Mouse (Mus musculus) lung, postnatal 0 days (tissue): ENCODE data around the gene Tlr8.

Experiments
- CTCF ChIP-seq: IDR thresholded peaks from 2 replicates; pipeline ENCODE4 v1.5.1; 2016; ENCODE audit warnings: antibody characterized with exemption, mild to moderate bottlenecking
- EP300 ChIP-seq: IDR thresholded peaks from 2 replicates; pipeline ENCODE4 v1.6.1; 2016; ENCODE audit warnings: antibody characterized with exemption, mild to moderate bottlenecking, control low read depth

DNA sequence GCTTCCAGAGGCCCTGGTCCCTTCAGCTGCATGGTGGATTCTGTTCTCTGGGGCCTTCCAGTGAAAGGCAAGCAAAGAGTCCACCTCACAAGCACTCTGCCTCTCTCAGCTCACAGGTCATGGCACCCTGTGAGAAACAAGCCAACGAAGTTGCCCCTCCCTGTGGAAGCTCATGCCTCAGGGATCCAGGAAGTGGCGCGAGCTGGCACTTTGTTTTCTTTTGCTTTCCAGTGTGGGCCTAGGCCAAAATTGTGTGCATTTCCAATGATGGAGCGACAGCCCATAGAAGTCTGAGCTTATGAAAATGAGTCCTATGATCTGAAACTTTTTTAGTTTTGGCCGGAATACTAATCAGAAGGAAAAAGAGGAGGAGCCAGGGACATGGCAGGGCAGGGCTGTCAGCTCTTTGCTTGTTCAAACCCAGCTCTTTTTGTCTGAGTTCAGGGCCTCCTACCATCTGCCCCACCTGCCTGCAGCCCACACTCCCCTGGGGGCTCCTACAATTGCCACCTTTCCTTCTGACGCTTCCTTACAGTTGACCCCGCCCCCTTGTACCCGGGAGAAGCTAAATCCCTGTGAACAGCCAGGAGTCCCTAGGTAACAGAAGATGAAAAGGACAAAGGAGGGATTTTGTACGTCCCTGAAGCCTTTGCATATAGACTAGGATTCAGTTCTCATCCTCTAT, 52.1 kb downstream of the Tlr8 start:
- TF ChIP-seq CTCF: no peak
- no peak for TF ChIP-seq EP300
